Comparison of ENCODE assay signal across 8 mouse cellular contexts in the genomic region with DNA sequence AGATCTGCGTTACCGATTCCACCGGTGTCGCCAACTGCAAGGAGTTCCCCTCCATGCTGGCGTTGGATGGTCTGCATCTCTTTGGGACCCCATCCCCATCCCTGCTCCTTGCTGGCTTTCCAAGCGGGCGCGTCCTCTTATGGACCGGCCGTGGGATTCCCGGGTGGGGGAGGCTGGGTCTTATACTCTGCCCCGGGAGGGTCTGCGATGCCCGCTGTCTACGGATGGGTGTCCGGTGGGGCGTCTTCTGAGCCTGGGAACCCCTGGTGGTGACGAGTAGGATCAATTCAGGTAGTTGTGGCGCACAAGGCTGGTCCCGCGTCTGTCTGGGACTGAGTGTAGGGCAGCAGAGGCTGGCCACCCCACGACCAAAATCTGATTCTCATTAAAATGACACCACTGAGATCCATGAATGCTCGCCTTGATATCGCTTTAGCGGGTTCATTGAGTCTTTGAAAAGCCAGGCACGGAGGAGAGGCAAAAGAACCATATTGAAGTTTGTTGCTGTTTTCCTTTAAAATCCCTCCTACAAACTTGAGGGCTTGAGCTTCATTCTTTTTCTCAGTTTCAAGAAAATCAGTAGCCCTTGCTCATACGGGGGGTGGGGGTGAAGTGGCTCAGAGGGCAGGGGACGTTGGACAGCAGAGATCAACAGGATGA.
DNase-seq lines count a peak whose midpoint lies in the region; ATAC-seq and TF ChIP-seq lines count a peak whose summit lies in the region.

No protein-coding gene starts in this region.

- DNase-seq in layer of hippocampus, adult 2 months (ENCODE audit: low spot score in 2 of 2), result no peak
- no peak for DNase-seq in layer of hippocampus, postnatal 25 days (ENCODE audit: extremely low spot score in 1 of 2, low spot score in 1 of 2)
- no peak for DNase-seq in brain, embryonic 14.5 days (ENCODE audit: low read depth)
- no peak for DNase-seq in ovary, postnatal 10 days (ENCODE audit: low spot score)
- no peak for DNase-seq in gastrocnemius, postnatal 25 days

- peak; percentile 50 for TF ChIP-seq CTCF in layer of hippocampus, adult 2 months (conservative IDR thresholded peaks at IDR 0.05)
- TF ChIP-seq CTCF in brain, embryonic 14.5 days (IDR thresholded peaks at IDR 0.05; ENCODE audit: borderline replicate concordance, extremely low read depth, insufficient read depth, insufficient read length), result 0 out of 2 replicates have a peak, but pooled peaks have one; percentile 11

- peak overlapping the region; percentile 81 for H3K27ac ChIP-seq in layer of hippocampus, adult 2 months
- H3K27ac ChIP-seq in heart, embryonic 16.5 days (ENCODE audit: low read length), result no peak overlapping the region
- H3K27ac ChIP-seq in lung, embryonic 16.5 days (ENCODE audit: low read length), result peak overlapping the region; percentile 29
- peak overlapping the region; percentile 23; the same call in 1 of the 2 replicates for H3K27ac ChIP-seq in stomach, embryonic 15.5 days

- peaks cover 6% of the 10 kb centered on the region for H3K4me1 ChIP-seq in heart, embryonic 16.5 days (ENCODE audit: control insufficient read depth, insufficient read depth, low read length)
- peaks cover 10% of the 10 kb centered on the region; the same call in 1 of the 2 replicates for H3K4me1 ChIP-seq in lung, embryonic 16.5 days (replicated peaks; ENCODE audit: control insufficient read depth, insufficient read depth, low read length)
- peaks cover 5% of the 10 kb centered on the region; the same call in 1 of the 2 replicates for H3K4me1 ChIP-seq in stomach, embryonic 15.5 days

- peak overlapping the region; percentile 67 for H3K9ac ChIP-seq in heart, embryonic 16.5 days (ENCODE audit: low read length)
- peak overlapping the region; percentile 72 for H3K9ac ChIP-seq in lung, embryonic 16.5 days (ENCODE audit: low read length)
- peak overlapping the region; percentile 17; the same call in 1 of the 2 replicates for H3K9ac ChIP-seq in stomach, embryonic 15.5 days

- H3K36me3 ChIP-seq in heart, embryonic 16.5 days (ENCODE audit: control insufficient read depth, insufficient read depth), result no peaks in the 10 kb centered on the region
- H3K36me3 ChIP-seq in lung, embryonic 16.5 days (ENCODE audit: control insufficient read depth, insufficient read depth, low read length), result no peaks in the 10 kb centered on the region
- H3K36me3 ChIP-seq in stomach, embryonic 15.5 days, result no peaks in the 10 kb centered on the region

- peaks cover 9% of the 10 kb centered on the region for H3K27me3 ChIP-seq in heart, embryonic 16.5 days (ENCODE audit: control insufficient read depth, insufficient read depth, low read length)
- H3K27me3 ChIP-seq in lung, embryonic 16.5 days (ENCODE audit: control insufficient read depth, insufficient read depth, low read depth, low read length), result peaks cover 6% of the 10 kb centered on the region; the same call in 1 of the 2 replicates
- no peaks in the 10 kb centered on the region; the same call in 1 of the 2 replicates for H3K27me3 ChIP-seq in stomach, embryonic 15.5 days (replicated peaks)

- no peaks in the 10 kb centered on the region for H3K9me3 ChIP-seq in heart, embryonic 16.5 days (replicated peaks; ENCODE audit: control insufficient read depth, low read length)
- no peaks in the 10 kb centered on the region for H3K9me3 ChIP-seq in lung, embryonic 16.5 days (ENCODE audit: control insufficient read depth, low read length)
- no peaks in the 10 kb centered on the region for H3K9me3 ChIP-seq in stomach, embryonic 15.5 days

- 3% methylated on average over 28 of the region's 28 CpGs for WGBS in heart, embryonic 16.5 days
- WGBS in lung, embryonic 16.5 days, result under 1% methylated on average over 28 of the region's 28 CpGs
- WGBS in stomach, embryonic 15.5 days, result under 1% methylated on average over 28 of the region's 28 CpGs

- peak overlapping the region; percentile 50 for H3K4me3 ChIP-seq in layer of hippocampus, adult 2 months
- H3K4me3 ChIP-seq in heart, embryonic 16.5 days (ENCODE audit: low read length), result peak overlapping the region; percentile 69
- H3K4me3 ChIP-seq in lung, embryonic 16.5 days (ENCODE audit: low read length), result peak overlapping the region; percentile 58
- H3K4me3 ChIP-seq in stomach, embryonic 15.5 days (replicated peaks), result peak overlapping the region; percentile 58

- H3K4me2 ChIP-seq in heart, embryonic 16.5 days (ENCODE audit: low read depth, low read length), result peak overlapping the region; percentile 98
- H3K4me2 ChIP-seq in lung, embryonic 16.5 days (ENCODE audit: low read depth, low read length), result peak overlapping the region; percentile 95
- peak overlapping the region; percentile 98 for H3K4me2 ChIP-seq in stomach, embryonic 15.5 days

- no peak for TF ChIP-seq POLR2A in brain, embryonic 14.5 days (IDR thresholded peaks at IDR 0.05; ENCODE audit: borderline replicate concordance, extremely low read depth, insufficient read depth, insufficient read length, poor library complexity, severe bottlenecking)

- no peak; the same call in 1 of the 2 replicates for ATAC-seq in heart, embryonic 16.5 days (replicated peaks; ENCODE audit: extremely low read depth, insufficient read depth, low FRiP score)
- peak; percentile 26; the same call in 1 of the 2 replicates for ATAC-seq in lung, embryonic 16.5 days (ENCODE audit: low read depth)
- ATAC-seq in stomach, embryonic 15.5 days (ENCODE audit: insufficient read depth, low FRiP score, low read depth), result peak; percentile 32; the same call in 1 of the 2 replicates

Comparison
In these comparisons a context has a peak if more than half of its experiments do, and no peak if none do; other contexts are left out.
1. H3K9ac ChIP-seq: peak in every context shown above with its lines; median percentile 72 in lung, embryonic 16.5 days; 67 in heart, embryonic 16.5 days; 17 in stomach, embryonic 15.5 days.